Mouse (Mus musculus): ENCODE measurements around the gene Gm2016. TPM values are rescaled to one million over a fixed set of nuclear protein-coding genes. Genes with fewer than 3 reads are reported as not detected.
"Not testable (repeated sequence)": the region's sequence is repeated elsewhere in the genome, so short reads cannot be mapped to it uniquely, and the experiment has no call there.

Gm2016 gene
- polyA plus RNA-seq (2014; fragmentation: Nextera tagmentation; extraction: Ambion mirVana): not detected in 2 replicates

- H3K4me3 ChIP-seq (replicated peaks; ENCODE audit: low read depth, low read length); H3K9me3 ChIP-seq (ENCODE audit: control insufficient read depth, low read length); H3K36me3 ChIP-seq (ENCODE audit: control insufficient read depth, insufficient read depth, low read length); ATAC-seq (ENCODE audit: low FRiP score, low TSS enrichment); H3K4me1 ChIP-seq (ENCODE audit: control insufficient read depth, insufficient read depth, low read length); DNase-seq; H3K4me2 ChIP-seq (ENCODE audit: low read length); H3K27ac ChIP-seq (replicated peaks; ENCODE audit: low read depth, low read length); H3K27me3 ChIP-seq (ENCODE audit: control insufficient read depth, insufficient read depth, low read length); H3K9ac ChIP-seq (replicated peaks; ENCODE audit: low read length): not testable (repeated sequence)
- WGBS: 83% methylated on average over 5 of the region's 5 CpGs
Observed at GRCm38 (mm10) chr12:87873772-87874171, at the start of gene Gm2016. Gene Gm2016, plus strand, starts transcription at chr12:87874072.

GRCm38 (mm10) chr12:87842239-87842638 lies 31.6 kb upstream of the Gm2016 start, which contains the start of gene Gm2001:
Gene Gm2001, minus strand, starts transcription at chr12:87842339.
- not testable (repeated sequence) for DNase-seq; ATAC-seq (ENCODE audit: low FRiP score, low TSS enrichment)
- 80% methylated on average over 1 of the region's 2 CpGs for WGBS

DNA sequence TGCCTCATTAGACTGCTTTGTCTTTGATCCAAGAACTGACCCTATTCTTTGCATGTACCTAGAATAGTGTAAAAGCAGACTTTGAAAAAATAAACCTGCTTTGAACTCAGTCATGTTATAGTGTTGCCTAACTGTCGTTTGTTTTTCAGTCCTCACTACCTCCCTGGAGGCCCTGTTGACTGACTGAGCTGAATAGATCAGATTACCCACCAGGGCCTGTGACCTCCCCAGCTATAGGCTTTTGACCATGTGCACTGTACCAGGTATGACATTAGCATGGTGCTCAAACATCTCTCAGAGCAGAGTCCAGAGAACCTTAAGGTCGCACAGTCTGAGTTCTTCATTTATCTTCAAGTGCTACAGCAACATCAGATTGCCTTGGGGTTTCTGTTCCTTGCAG lies 23.2 kb upstream of the Gm2016 start:
- WGBS: no CpG with 5 or more reads among the region's 2 CpGs
- not testable (repeated sequence) for H3K27me3 ChIP-seq (ENCODE audit: control insufficient read depth, insufficient read depth, low read length); H3K9me3 ChIP-seq (ENCODE audit: control insufficient read depth, low read length); H3K4me3 ChIP-seq (replicated peaks; ENCODE audit: low read depth, low read length); ATAC-seq (ENCODE audit: low FRiP score, low TSS enrichment); DNase-seq; H3K36me3 ChIP-seq (ENCODE audit: control insufficient read depth, insufficient read depth, low read length); H3K27ac ChIP-seq (replicated peaks; ENCODE audit: low read depth, low read length); H3K4me1 ChIP-seq (ENCODE audit: control insufficient read depth, insufficient read depth, low read length); H3K4me2 ChIP-seq (ENCODE audit: low read length); H3K9ac ChIP-seq (replicated peaks; ENCODE audit: low read length)

More at GRCm38 (mm10) chr12:87842239-87842638, 31.6 kb upstream of the Gm2016 start, which contains the start of gene Gm2001:
- not testable (repeated sequence) for H3K9ac ChIP-seq (replicated peaks; ENCODE audit: low read length); H3K4me3 ChIP-seq (replicated peaks; ENCODE audit: low read depth, low read length); H3K4me2 ChIP-seq (ENCODE audit: low read length); H3K36me3 ChIP-seq (ENCODE audit: control insufficient read depth, insufficient read depth, low read length); H3K27me3 ChIP-seq (ENCODE audit: control insufficient read depth, insufficient read depth, low read length); H3K9me3 ChIP-seq (ENCODE audit: control insufficient read depth, low read length); H3K27ac ChIP-seq (replicated peaks; ENCODE audit: low read depth, low read length); H3K4me1 ChIP-seq (ENCODE audit: control insufficient read depth, insufficient read depth, low read length)

GRCm38 (mm10) chr12:87856067-87856466 lies 17.8 kb upstream of the Gm2016 start:
- not testable (repeated sequence) for H3K27ac ChIP-seq (replicated peaks; ENCODE audit: low read depth, low read length); H3K4me3 ChIP-seq (replicated peaks; ENCODE audit: low read depth, low read length); H3K9ac ChIP-seq (replicated peaks; ENCODE audit: low read length); H3K4me1 ChIP-seq (ENCODE audit: control insufficient read depth, insufficient read depth, low read length); H3K4me2 ChIP-seq (ENCODE audit: low read length); DNase-seq; H3K9me3 ChIP-seq (ENCODE audit: control insufficient read depth, low read length); H3K27me3 ChIP-seq (ENCODE audit: control insufficient read depth, insufficient read depth, low read length); ATAC-seq (ENCODE audit: low FRiP score, low TSS enrichment); H3K36me3 ChIP-seq (ENCODE audit: control insufficient read depth, insufficient read depth, low read length)
- WGBS: 88% methylated on average over 1 of the region's 1 CpGs

DNA sequence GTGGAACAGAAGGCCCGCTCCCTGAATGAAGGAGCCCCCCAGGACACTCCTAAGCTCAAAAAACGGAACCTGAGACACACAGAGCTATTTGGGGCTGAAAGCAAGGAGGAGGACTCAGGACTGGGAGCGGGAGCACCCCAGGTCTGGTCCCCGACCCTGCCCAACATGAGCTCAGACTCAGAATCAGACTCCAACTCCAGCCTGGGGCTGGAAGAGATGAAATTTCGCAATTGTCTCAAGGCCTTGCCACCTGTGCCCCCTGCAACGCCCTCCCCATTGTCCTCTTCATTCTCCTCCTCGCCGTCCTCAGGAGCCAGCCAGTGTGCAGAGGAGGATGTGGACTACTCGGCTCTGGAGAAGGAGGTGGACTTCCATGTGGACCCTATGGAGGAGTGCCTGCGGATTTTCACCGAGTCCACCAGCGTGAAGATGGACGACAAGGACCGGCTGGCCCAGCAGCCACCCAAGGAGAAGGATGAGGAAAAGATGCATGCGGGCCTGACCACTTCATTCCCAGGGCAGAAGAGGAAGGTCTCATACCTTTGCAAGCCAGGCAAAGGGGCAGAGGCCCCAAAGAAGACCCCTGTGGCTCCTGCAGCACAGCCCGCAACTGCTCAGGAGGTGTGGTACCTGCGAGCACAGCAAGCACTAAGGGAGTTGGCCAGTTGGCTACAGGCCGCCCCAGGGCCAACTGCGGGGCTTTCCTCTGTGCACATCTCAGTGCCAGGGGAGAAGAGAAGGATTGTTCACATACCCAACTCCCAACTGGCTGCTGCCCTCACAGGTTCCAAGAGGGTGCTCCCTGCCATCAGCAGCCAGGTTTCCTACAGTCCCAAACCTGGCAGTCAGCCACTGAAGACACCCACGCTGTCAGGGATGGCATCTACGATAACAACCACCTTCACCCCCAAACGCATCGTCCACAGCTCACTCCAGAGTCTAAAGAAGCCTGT lies 11.9 kb upstream of the Gm2016 start:
- ATAC-seq (ENCODE audit: low FRiP score, low TSS enrichment): peak; percentile 34; the same call in 1 of the 2 replicates
- not testable (repeated sequence) for H3K27ac ChIP-seq (replicated peaks; ENCODE audit: low read depth, low read length); H3K4me2 ChIP-seq (ENCODE audit: low read length); H3K4me3 ChIP-seq (replicated peaks; ENCODE audit: low read depth, low read length); DNase-seq; H3K27me3 ChIP-seq (ENCODE audit: control insufficient read depth, insufficient read depth, low read length); H3K4me1 ChIP-seq (ENCODE audit: control insufficient read depth, insufficient read depth, low read length); H3K9me3 ChIP-seq (ENCODE audit: control insufficient read depth, low read length); H3K36me3 ChIP-seq (ENCODE audit: control insufficient read depth, insufficient read depth, low read length); H3K9ac ChIP-seq (replicated peaks; ENCODE audit: low read length)
- 83% methylated on average over 23 of the region's 23 CpGs for WGBS

DNA sequence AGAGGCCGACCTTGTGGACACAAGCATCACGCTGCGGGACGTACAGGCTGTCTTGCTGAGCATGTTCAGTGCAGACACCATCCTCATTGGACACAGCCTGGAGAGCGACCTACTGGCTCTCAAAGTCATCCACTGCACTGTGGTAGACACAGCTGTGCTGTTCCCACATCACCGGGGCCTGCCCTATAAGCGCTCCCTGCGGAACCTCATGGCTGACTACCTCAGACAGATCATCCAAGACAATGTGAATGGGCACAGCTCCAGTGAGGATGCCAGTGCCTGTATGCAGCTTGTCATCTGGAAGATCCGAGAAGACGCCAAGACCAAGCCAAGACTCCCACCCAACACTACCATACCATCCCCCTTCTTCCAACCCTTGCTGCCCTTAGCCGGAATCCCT lies 10.2 kb upstream of the Gm2016 start:
- ATAC-seq (ENCODE audit: low FRiP score, low TSS enrichment); H3K36me3 ChIP-seq (ENCODE audit: control insufficient read depth, insufficient read depth, low read length); H3K4me3 ChIP-seq (replicated peaks; ENCODE audit: low read depth, low read length); H3K9me3 ChIP-seq (ENCODE audit: control insufficient read depth, low read length); H3K27ac ChIP-seq (replicated peaks; ENCODE audit: low read depth, low read length); H3K9ac ChIP-seq (replicated peaks; ENCODE audit: low read length); H3K4me2 ChIP-seq (ENCODE audit: low read length); DNase-seq; H3K4me1 ChIP-seq (ENCODE audit: control insufficient read depth, insufficient read depth, low read length); H3K27me3 ChIP-seq (ENCODE audit: control insufficient read depth, insufficient read depth, low read length): not testable (repeated sequence)
- 92% methylated on average over 8 of the region's 11 CpGs for WGBS

- H3K27ac ChIP-seq (replicated peaks; ENCODE audit: low read depth, low read length); H3K27me3 ChIP-seq (ENCODE audit: control insufficient read depth, insufficient read depth, low read length); H3K4me1 ChIP-seq (ENCODE audit: control insufficient read depth, insufficient read depth, low read length); H3K9me3 ChIP-seq (ENCODE audit: control insufficient read depth, low read length); H3K4me2 ChIP-seq (ENCODE audit: low read length); H3K4me3 ChIP-seq (replicated peaks; ENCODE audit: low read depth, low read length); H3K36me3 ChIP-seq (ENCODE audit: control insufficient read depth, insufficient read depth, low read length); H3K9ac ChIP-seq (replicated peaks; ENCODE audit: low read length); DNase-seq: not testable (repeated sequence)
- 81% methylated on average over 2 of the region's 2 CpGs for WGBS
- ATAC-seq (ENCODE audit: low FRiP score, low TSS enrichment): peak; percentile 37; the same call in 1 of the 2 replicates
Observed at GRCm38 (mm10) chr12:87864048-87864447, 9.8 kb upstream of the Gm2016 start.

DNA sequence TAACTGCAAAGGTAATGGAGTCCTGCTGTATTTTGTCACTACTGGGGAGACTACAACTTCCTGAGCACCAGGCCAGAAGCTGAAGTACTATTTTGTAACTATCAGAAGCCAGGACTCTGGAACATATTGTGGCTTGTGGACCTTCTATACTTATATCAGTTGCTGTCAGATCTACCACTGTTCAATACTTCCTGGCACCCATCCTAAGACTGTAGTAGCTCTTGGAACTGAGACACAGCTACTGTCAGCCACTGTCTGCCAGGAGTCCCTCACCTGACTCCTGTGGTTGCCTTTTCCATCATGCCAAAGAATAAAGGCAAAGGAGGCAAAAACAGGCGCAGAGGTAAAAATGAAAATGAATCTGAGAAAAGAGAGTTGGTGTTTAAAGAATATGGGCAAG lies 21.2 kb downstream of the Gm2016 start, which contains the start of gene Gm2022:
Gene Gm2022 (plus strand): TSS at position 301 of the 400 bp plus-strand sequence.
- H3K27ac ChIP-seq (replicated peaks; ENCODE audit: low read depth, low read length); H3K9me3 ChIP-seq (ENCODE audit: control insufficient read depth, low read length); ATAC-seq (ENCODE audit: low FRiP score, low TSS enrichment); H3K4me3 ChIP-seq (replicated peaks; ENCODE audit: low read depth, low read length); H3K27me3 ChIP-seq (ENCODE audit: control insufficient read depth, insufficient read depth, low read length); H3K9ac ChIP-seq (replicated peaks; ENCODE audit: low read length); H3K4me1 ChIP-seq (ENCODE audit: control insufficient read depth, insufficient read depth, low read length); DNase-seq; H3K4me2 ChIP-seq (ENCODE audit: low read length); H3K36me3 ChIP-seq (ENCODE audit: control insufficient read depth, insufficient read depth, low read length): not testable (repeated sequence)
- WGBS: 92% methylated on average over 1 of the region's 1 CpGs

DNA sequence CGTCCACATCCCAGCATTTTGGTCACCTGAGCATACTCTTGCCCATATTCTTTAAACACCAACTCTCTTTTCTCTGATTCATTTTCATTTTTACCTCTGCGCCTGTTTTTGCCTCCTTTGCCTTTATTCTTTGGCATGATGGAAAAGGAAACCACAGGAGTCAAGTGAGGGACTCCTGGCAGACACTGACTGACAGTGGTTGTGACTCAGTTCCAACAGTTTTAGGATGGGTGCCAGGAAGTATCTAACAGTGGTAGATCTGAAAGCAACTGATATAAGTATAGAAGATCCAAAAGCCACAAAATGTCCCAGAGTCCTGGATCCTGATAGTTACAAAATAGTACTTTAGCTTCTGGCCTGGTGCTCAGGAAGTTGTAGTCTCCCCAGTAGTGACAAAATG lies 45.8 kb downstream of the Gm2016 start, which contains the start of gene Gm2035:
Gene Gm2035 (minus strand): TSS at position 137 of the 400 bp plus-strand sequence.
- H3K27me3 ChIP-seq (ENCODE audit: control insufficient read depth, insufficient read depth, low read length); DNase-seq; H3K9me3 ChIP-seq (ENCODE audit: control insufficient read depth, low read length); H3K4me3 ChIP-seq (replicated peaks; ENCODE audit: low read depth, low read length); H3K36me3 ChIP-seq (ENCODE audit: control insufficient read depth, insufficient read depth, low read length); ATAC-seq (ENCODE audit: low FRiP score, low TSS enrichment); H3K4me1 ChIP-seq (ENCODE audit: control insufficient read depth, insufficient read depth, low read length); H3K27ac ChIP-seq (replicated peaks; ENCODE audit: low read depth, low read length); H3K4me2 ChIP-seq (ENCODE audit: low read length); H3K9ac ChIP-seq (replicated peaks; ENCODE audit: low read length): not testable (repeated sequence)
- 83% methylated on average over 2 of the region's 2 CpGs for WGBS
